Mouse (Mus musculus): ENCODE results near the gene Hipk1. TPM values are rescaled to one million over a fixed set of nuclear protein-coding genes. Genes with fewer than 3 reads are reported as not detected.

Hipk1 gene
- polyA plus RNA-seq, 1 experiment from 2014 or later: 8.3 TPM

DNA sequence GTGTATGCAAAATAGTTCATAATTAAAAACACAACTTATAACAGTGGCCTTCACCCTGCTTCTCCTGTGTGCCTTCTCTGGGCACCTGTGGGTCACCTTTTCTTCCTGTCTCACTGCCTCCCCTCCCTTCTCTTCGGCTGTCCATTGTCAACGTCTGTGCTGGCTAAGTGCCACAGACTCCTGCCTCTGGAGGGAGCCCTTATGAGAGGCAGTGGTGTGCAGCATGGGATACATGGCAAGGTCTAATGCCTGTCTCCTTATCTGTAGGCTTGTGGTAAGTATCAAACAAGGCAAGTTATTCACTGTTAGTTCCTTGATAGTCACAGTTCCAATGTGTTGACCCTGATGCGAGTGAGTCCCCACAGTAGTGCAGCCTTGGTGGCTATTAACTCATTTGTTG lies 67.2 kb downstream of the Hipk1 start:
- ATAC-seq (peak; percentile 77), DNase-seq (peak; percentile 33)
- 28% methylated on average over 3 of the region's 3 CpGs for WGBS (ENCODE audit: insufficient replicate concordance)
- H3K4me3 ChIP-seq (ENCODE audit: low read depth, low read length): no peak overlapping the region
- TF ChIP-seq CTCF (IDR thresholded peaks at IDR 0.05; ENCODE audit: low read depth): peak; percentile 50
- peak; percentile 82 for TF ChIP-seq EP300 (IDR thresholded peaks at IDR 0.05; ENCODE audit: low read depth)
- H3K4me2 ChIP-seq (ENCODE audit: low read depth, low read length): no peak overlapping the region
- H3K27ac ChIP-seq (ENCODE audit: low read depth): no peak overlapping the region
- H3K27me3 ChIP-seq (ENCODE audit: insufficient read depth, low read length): no peaks in the 10 kb centered on the region
- H3K9me3 ChIP-seq (ENCODE audit: low read length): no peaks in the 10 kb centered on the region
- no peaks in the 10 kb centered on the region for H3K36me3 ChIP-seq (replicated peaks; ENCODE audit: insufficient read depth, low read length)
- H3K4me1 ChIP-seq (ENCODE audit: insufficient read depth): no peaks in the 10 kb centered on the region
- no peak overlapping the region for H3K9ac ChIP-seq (replicated peaks)

GRCm38 (mm10) chr3:103718728-103719127 lies 72.6 kb downstream of the Hipk1 start:
- H3K4me2 ChIP-seq (ENCODE audit: low read depth, low read length): no peak overlapping the region
- no peak overlapping the region for H3K4me3 ChIP-seq (ENCODE audit: low read depth, low read length)
- H3K27ac ChIP-seq (ENCODE audit: low read depth): no peak overlapping the region
- no peak for ATAC-seq
- DNase-seq: no peak
- H3K9me3 ChIP-seq (ENCODE audit: low read length): no peaks in the 10 kb centered on the region
- no peaks in the 10 kb centered on the region for H3K27me3 ChIP-seq (ENCODE audit: insufficient read depth, low read length)
- 73% methylated on average over 4 of the region's 4 CpGs for WGBS (ENCODE audit: insufficient replicate concordance)
- H3K4me1 ChIP-seq (ENCODE audit: insufficient read depth): no peaks in the 10 kb centered on the region
- H3K36me3 ChIP-seq (replicated peaks; ENCODE audit: insufficient read depth, low read length): no peaks in the 10 kb centered on the region
- H3K9ac ChIP-seq (replicated peaks): no peak overlapping the region
- TF ChIP-seq CTCF (IDR thresholded peaks at IDR 0.05; ENCODE audit: low read depth): no peak
- no peak for TF ChIP-seq EP300 (IDR thresholded peaks at IDR 0.05; ENCODE audit: low read depth)

DNA sequence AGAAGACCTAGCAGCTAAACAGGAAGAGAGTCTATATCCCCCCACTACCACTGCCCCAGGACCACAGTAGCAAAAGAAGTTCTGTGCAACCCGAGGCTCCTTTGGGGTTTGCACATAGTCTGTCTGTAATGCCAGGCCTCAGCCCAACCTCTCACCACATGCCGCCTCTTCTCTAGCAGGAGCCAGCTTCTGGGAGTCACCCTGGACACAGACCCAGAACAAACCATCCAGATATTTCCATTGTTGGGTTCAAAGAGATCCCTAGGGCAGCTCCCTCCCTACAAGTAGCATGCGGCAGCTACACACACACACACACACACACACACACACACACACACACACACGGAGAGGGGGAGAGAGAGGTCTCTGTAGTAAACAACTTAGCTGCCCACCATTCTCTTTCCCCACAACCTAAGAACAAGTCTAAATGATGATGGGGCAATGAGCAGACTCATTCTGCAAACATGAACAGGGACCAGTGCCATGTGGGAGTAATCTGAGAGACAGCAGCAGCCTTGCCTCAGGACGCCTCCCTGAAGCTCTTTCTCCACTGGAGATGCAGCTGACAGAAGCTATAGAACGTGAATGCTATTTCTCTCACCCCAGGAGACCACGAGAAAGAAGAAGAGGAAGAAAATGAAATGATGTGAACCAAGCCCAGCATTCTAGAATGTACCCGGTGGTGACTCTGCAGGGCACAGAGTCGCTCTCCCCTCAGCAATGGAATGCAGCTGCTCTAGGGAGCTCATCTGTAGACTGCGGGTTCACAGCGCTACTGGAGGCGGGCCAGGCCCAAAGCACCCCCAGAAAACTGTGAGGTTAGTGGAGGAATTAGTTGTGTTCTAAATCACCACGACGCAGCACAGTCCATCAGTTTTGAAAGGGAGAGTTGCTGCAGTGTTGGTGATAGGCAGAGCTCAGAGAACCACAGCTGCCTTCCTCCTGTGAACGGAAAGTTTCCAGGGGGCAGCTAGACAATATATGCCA lies 74.3 kb downstream of the Hipk1 start:
- ATAC-seq (no peak), DNase-seq (no peak)
- Histone ChIP-seq H3K4me3 (ENCODE audit: low read depth, low read length) (no peak overlapping the region), H3K4me2 (ENCODE audit: low read depth, low read length) (no peak overlapping the region), H3K9ac (replicated peaks) (no peak overlapping the region), H3K4me1 (ENCODE audit: insufficient read depth) (no peaks in the 10 kb centered on the region), H3K27ac (ENCODE audit: low read depth) (no peak overlapping the region), H3K36me3 (replicated peaks; ENCODE audit: insufficient read depth, low read length) (no peaks in the 10 kb centered on the region), H3K27me3 (ENCODE audit: insufficient read depth, low read length) (no peaks in the 10 kb centered on the region), H3K9me3 (ENCODE audit: low read length) (no peaks in the 10 kb centered on the region)
- 57% methylated on average over 15 of the region's 15 CpGs for WGBS (ENCODE audit: insufficient replicate concordance)
- no peak for TF ChIP-seq CTCF (IDR thresholded peaks at IDR 0.05; ENCODE audit: low read depth)
- TF ChIP-seq EP300 (IDR thresholded peaks at IDR 0.05; ENCODE audit: low read depth): no peak

DNA sequence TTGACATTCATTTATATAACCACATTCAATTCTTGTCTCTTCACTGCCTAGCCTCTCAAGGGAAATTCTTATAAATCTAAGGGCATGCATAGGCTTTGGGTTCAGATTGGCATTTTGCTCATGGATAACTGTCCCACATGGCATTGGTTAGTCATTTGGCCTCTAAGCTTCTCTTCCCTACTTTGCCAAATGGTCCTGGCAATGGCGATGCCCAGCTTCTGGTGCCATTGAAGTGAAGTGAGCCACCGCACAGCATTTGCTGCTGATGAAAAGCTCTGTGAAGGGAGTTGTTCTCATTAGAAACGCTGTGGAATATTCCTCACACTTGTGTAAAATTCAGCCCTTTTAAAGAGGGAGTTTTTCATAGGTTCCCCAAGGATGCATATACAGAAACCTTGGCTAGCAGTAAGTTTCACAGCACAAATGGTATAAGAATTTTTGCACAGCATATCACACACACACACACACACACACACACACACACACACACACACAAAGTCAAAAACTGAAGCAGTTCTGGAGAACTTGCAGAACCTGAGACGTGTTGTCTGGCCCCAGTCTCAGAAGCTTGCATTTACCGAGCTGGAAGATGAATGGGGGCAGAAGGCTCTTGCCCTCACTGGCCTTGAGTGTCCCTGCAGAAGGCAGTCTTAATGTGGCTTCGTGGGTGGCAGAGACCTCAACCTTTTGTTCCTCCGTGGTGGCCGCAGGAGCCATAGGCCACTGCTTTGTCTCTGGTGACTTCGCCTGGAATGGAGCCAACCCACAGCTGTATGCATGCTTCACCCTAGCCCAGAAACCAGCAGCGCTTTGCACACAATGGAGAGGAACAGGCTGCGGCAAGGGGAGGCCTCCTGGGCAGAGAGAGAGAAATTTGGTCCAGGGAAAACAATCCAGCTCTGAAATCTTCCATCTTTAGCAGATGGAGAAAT lies 75.3 kb downstream of the Hipk1 start:
- H3K4me2 ChIP-seq (ENCODE audit: low read depth, low read length): no peak overlapping the region
- H3K27me3 ChIP-seq (ENCODE audit: insufficient read depth, low read length): no peaks in the 10 kb centered on the region
- H3K4me3 ChIP-seq (ENCODE audit: low read depth, low read length): no peak overlapping the region
- TF ChIP-seq CTCF (IDR thresholded peaks at IDR 0.05; ENCODE audit: low read depth) (no peak), EP300 (IDR thresholded peaks at IDR 0.05; ENCODE audit: low read depth) (no peak)
- no peaks in the 10 kb centered on the region for H3K9me3 ChIP-seq (ENCODE audit: low read length)
- H3K4me1 ChIP-seq (ENCODE audit: insufficient read depth): no peaks in the 10 kb centered on the region
- DNase-seq: no peak
- WGBS (ENCODE audit: insufficient replicate concordance): 49% methylated on average over 11 of the region's 11 CpGs
- no peak overlapping the region for H3K9ac ChIP-seq (replicated peaks)
- H3K36me3 ChIP-seq (replicated peaks; ENCODE audit: insufficient read depth, low read length): no peaks in the 10 kb centered on the region
- H3K27ac ChIP-seq (ENCODE audit: low read depth): no peak overlapping the region
- ATAC-seq: no peak

DNA sequence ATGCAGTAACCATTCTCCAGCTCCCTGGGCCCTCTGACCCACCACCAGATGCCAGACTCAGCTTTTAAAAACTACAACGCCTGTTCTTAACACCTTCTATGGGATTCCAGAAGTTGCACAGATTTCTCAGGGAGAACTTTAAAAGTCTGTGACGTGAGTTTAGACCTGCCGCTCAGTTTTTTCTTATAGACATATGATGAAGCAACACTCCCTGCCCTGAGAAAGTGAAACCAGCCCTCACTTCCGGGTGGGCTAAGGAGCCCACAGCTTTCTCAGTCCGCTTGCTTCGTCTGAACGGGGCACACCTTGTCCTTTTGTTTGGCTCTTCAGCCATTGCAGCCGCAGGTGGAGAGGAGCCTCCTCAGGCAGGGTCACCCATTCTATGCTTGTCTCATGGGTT lies 76.4 kb downstream of the Hipk1 start:
- H3K9ac ChIP-seq (replicated peaks): no peak overlapping the region
- H3K4me1 ChIP-seq (ENCODE audit: insufficient read depth): no peaks in the 10 kb centered on the region
- no peak for ATAC-seq
- no peak overlapping the region for H3K27ac ChIP-seq (ENCODE audit: low read depth)
- TF ChIP-seq EP300 (IDR thresholded peaks at IDR 0.05; ENCODE audit: low read depth) (no peak), CTCF (IDR thresholded peaks at IDR 0.05; ENCODE audit: low read depth) (no peak)
- WGBS (ENCODE audit: insufficient replicate concordance): 71% methylated on average over 8 of the region's 8 CpGs
- no peaks in the 10 kb centered on the region for H3K27me3 ChIP-seq (ENCODE audit: insufficient read depth, low read length)
- DNase-seq: no peak
- no peaks in the 10 kb centered on the region for H3K9me3 ChIP-seq (ENCODE audit: low read length)
- H3K4me2 ChIP-seq (ENCODE audit: low read depth, low read length): no peak overlapping the region
- H3K36me3 ChIP-seq (replicated peaks; ENCODE audit: insufficient read depth, low read length): no peaks in the 10 kb centered on the region
- no peak overlapping the region for H3K4me3 ChIP-seq (ENCODE audit: low read depth, low read length)

All from liver, postnatal 0 days (tissue).